Mouse (Mus musculus) kidney, adult 9 months (tissue): ENCODE data around the gene Caap1.

Experiments
- DNase-seq: peaks from one replicate; pipeline ENCODE4 v3.0.0; 2022

Caap1 gene

DNA sequence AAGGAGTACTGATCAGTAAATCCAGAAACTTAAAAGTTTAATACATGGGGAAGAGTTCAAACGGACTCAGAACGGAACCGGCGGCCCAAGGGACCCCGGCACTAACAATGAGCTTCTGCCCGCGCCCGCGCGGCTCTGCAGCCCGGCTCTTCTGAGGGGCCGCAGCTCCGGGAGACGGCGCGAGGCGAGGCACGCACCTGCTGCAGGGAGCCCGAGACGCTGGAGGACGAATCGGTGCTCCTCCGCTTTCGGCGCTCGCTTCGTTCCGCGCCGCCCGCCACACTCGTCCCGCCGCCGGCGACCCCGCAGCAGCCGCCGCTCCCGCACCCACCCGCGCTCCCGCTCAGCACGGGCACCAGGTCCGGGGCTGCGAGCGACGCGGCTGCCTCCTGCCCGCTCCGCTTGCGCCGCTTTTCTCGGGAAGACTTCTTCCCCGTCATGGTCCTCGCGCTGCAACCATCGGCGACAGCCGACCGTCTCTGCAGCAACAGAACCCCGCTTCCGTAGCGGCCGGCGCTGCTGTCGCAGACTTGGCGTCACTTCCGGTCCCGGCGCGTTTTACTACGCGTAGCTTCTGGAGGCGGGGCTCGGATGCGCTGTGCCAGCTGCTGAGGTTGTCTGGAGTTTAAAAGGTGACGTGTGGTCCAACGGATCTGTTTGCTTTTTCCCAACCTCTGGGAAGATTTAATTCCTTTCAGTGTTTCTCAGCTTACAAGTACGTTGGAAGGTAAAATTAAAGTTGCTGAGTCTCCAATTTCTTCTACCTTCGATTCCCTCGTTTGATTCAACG, at the start of gene Caap1, which contains the start of gene Gm10306:
TSS of gene Caap1 (minus strand) at position 532 of the 790 bp plus-strand sequence.
TSS of gene Gm10306 (plus strand) at position 282 of the 790 bp plus-strand sequence.
- DNase-seq, result peak; percentile 92

DNA sequence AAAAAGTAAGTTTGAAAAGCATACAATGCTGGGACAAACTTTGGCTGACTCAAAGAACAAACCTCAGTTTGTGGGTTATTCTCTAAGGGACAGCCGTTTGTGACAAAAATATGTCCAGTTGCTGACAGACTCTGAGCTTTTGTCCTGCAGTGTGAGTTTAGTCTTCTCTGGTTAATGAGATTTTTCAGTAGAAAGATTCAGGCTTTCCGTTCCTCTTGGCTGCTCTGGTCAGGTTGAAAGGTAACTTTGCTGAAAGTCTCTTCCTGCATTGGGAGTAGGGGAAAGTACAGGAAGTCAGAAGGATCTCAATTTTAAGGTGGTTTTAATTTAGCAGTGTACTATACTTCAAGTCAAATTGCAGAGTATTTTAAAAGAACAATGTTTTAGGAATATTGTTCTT, 49.0 kb upstream of the Caap1 start:
- DNase-seq, result peak; percentile 80

DNA sequence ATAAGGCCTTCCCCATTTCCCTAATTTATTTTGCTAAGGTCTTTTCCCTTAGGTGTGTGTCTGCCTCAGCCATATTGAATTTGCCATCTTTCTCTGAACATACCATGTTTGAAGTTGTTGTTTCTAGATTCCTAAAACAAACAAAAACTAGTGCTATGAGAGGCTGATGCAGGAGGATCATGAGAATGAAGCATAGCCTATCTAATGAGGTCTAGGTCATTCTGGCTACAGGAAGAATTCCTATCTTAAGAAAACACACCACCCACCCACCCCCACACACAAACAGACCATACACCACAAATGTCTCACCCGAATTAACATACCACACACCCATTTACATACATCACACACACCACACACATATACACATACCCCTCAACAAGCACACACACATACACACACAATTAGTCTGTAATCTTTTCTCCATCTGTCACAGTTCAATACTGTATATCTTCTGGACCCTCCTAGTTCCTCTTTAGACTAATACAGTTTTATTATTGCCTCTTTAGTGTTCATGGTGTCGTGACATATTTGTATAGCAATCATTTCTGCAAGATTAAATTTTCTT, 47.9 kb upstream of the Caap1 start:
- no peak for DNase-seq

DNA sequence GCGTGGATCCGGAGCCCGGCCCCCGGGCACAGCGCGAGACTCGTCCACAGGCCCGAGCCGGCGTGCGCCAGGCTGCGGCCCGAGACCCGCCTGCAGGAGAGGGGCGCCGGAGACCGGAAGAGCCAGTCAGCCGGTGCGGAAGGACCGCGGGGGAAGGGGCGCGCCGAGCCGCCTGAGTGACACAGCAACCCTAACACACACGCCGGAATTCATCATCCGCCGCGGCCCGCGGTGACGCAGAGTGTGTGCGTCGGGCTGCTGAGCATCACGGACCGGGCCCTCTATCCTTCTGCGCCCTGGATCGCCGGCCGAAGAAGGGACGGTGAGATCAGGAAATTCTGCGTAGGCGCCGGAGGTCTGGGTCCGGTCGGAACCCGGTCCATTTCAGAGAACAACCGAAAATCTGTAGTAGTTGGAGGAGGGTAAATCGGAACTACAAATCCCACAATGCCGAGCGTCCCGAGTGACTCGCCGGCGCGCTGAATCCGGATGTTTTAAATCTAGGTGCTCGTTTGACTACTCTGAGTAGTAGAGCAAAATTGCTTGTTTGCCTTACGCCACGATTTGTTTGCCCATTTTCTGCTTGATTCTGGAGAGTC, 46.5 kb upstream of the Caap1 start, which contains the start of gene Plaa:
TSS of gene Plaa (minus strand) at position 214 of the 599 bp plus-strand sequence.
- peak; percentile 92 for DNase-seq

DNA sequence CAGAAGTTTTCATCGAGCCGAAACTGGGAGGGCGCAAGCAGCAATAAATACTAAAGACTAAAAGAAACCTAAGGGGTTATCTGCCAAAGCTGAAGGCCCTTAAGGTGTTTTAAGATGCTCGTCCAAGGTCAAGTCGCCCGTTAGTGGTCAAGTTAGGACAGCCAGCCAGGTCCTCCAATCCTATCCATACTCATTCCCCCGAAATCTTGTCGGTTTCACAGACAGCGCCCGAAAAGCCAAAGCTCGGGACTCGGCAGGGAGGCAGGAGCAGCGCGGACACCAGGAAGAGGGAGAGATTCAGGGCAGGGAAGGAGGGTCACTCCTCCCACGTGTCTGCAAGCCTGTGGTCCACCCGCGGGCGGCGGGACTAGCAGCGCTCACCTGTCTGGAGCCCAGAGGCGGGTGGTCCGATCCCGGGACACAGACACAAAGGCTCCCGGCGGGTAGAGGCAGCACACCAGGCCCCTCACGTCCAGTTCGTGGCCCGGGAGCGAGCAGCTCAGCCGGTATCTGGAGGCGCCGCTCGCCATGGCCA, 46.0 kb upstream of the Caap1 start:
- DNase-seq, result no peak

DNA sequence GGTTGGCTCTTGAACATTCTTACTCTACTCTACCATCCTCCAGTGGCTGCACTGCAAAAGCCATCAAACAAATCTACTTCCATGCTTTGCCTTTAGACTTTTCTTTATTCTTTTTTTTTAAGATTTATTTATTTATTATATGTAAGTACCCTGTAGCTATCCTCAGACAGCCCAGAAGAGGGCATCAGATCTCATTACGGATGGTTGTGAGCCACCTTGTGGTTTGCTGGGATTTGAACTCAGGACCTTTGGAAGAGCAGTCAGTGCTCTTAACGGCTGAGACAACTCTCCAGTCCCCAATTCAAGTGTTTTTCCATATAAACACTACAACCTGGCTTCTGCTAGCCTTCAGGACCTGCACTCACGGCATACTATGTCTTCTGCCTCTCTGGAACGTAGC, 44.8 kb upstream of the Caap1 start:
- peak; percentile 28 for DNase-seq

DNA sequence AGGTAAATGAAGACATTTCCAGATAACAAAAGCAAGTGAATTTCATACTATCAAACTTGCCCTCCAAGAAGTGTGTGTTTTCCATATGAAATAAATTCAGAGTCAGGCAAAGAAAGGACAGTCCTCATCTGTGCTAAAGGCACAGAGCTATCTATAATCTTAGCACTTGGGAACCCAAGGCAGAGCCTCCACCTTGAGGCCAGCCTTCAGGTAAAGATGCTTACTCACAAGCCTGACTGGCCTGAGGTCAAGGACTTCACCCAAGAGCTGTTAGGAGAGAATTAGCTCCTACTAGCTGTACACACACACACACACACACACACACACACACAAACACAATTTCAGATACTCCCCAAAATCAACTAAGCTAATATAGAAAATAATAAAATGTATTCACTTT, 36.1 kb upstream of the Caap1 start:
- DNase-seq, result no peak

DNA sequence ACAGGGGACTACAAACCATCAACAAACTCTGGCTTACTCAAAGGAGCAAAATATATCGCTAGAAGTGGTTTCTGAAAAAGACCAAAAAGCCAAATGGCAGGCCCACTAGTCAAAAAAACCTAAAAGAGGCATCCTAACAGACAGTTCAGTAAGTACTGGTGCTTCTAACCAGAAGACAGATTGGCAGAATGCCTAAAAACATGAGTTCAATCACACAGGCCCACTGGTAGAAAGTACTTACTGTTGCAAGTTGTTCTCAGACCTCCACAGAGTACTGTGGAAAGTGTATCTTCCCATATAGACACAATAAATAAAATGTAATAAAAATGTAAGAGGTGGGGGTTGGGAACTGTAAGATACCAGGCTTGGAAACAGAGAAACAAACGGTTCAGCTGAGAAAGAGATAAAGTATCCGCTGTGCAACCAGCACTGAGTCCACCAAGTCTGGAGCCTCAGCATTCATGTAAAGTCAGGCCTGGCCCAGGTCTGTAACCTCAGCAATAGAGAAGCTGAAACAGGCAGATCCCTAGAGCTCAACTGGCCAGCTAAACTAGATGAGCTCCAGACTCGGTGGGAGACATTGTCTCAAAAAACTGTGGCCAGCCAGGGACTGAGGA, 35.3 kb upstream of the Caap1 start:
- DNase-seq, result peak; percentile 17

DNA sequence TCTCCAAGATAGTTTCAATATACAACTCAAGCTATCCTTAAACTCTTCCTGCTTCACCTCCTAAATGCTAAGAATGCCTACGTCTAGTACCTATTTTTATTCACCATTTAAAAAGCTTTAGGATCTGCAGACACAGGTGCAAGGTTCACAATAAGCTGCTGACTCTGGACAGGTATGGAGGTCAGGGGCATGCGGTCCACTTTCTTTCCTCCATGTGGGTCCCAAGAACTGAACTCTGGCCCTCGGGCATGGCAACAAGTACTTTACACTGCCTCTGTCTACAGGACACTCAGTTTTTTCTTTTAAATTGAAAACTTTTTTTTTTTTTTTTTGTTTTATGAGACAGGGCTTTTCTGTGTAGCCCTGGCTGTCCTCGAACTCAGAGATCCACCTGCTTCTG, 16.1 kb upstream of the Caap1 start:
- DNase-seq, result peak; percentile 57

DNA sequence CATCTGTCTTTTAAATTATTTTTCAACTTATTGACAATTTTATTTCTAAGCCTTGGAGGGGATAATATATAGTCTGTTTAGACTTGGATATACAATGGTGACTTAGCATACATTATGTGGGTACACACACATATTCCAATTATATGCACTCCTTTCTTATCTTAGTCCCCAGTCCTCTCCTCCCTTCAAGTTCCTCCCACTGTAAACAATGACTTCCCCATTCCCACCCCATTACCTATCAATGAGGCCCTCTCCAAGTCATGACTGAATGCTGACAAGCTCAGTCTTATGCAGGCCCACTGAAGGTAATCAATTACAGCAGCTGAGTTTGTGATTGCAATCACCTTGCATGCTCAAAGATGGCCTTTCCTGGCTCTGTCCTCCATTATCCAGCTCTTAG, 7.7 kb upstream of the Caap1 start:
- no peak for DNase-seq

DNA sequence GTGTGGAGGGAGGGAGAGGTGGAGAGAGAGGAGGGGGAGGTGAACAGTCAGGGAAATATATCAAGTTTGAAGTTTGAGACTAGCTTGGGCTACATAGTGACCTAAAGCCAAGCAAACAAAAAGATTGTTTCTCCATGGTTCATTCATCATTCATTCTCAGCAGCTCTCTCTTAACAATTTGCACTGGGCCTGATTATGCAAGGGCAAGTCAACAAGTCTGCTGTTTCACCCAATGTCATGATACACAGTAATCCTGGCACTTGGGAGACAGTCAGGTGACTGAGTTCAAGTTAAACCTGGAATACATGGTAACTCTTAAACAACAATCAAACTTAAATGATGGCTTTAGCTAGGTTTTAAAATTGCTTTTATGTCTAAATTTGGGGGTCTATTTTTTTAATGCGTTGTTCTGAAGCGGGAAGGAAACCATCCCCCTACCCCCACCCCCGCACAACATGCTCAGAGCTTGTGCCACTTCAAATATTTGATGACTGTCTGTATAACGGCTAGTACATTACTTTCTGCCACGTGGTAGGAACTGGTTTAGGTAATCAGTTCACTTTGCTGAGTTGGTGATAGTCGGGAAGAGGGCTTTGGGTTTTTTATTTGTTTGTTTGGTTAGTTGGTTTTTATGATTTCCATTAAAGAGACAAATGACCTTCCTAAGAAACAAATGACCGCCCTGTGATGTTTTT, 5.5 kb upstream of the Caap1 start:
- DNase-seq, result no peak

DNA sequence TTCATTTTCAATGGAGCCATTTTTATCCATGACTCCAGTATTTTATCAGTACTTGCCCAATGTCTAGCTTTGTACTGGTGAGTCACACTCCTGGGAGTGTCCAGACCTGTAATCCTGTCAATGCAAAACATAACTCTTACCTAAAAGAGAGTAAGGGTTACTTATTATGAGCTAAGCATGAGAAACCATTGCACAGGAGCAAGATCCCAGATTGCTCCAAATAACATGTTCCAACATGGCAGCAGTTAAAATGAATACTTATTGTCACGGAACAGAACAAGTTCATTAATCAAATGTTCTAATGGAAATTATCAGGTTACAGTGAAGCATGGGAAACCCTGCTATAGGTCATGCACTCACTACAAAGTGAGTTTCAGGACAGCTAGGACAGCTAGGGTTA, 3.7 kb upstream of the Caap1 start:
- DNase-seq, result no peak

DNA sequence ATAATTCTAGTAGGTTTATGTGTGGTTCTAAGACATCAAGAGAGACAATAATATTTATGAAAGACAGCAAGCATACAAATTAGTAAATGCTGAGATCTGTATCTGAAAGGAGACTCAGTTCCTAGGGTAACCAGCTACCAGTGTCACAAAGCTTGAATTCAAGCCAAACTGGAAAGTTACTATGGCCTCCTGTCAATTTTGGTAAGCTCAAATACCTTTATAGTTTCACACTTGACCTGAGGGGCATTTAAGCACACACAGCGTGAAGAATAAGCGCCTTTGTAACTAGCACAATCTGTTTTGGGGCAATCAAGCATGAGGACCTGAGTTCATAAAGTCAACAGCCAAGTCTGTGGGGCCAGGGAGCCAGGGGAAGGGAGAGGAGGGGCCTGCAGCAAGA, 2.7 kb upstream of the Caap1 start:
- peak; percentile 31 for DNase-seq

DNA sequence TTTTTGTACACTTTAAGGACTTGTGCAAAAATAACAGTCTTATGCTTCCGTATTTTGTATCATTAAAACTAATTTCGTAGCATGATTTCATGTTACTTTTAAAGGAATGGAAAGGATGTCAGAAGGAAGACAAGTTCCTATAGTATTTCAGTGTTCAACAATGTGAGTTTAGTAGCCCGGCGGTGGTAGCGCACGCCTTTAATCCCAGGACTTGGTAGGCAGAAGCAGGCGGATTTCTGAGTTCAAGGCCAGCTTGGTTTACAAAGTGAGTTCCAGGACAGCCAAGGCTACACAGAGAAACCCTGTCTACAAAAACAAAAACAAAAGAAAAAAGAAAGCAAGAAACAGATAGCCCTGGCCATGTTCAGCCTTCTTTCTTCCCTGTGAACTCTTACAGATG, 549 bp upstream of the Caap1 start:
- DNase-seq, result no peak

DNA sequence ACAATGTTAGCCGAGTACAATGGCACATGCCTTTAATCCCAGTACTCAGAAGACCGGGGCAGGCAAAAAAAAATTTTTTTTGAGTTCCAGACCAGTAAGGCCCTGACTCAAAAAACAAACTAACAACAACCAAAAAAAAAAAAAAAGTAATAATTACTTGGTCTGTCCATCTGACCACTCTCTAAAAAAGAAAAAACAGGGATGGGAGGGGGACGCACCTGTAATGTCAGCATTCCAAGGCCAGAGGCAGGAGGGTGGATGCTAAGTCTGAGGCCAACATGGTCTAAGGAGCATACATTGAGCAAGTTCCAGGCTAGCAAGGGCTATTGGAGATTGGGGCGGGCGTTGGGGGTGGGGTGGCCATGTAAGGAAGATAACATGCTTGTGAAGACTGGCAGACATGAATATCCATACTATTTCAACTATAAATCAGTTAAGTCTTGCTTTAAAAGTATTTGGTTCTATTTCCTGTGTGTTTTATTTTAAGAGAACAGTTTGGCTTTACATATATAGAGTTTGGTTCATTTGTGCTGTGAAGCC, 1.6 kb downstream of the Caap1 start:
- no peak for DNase-seq

DNA sequence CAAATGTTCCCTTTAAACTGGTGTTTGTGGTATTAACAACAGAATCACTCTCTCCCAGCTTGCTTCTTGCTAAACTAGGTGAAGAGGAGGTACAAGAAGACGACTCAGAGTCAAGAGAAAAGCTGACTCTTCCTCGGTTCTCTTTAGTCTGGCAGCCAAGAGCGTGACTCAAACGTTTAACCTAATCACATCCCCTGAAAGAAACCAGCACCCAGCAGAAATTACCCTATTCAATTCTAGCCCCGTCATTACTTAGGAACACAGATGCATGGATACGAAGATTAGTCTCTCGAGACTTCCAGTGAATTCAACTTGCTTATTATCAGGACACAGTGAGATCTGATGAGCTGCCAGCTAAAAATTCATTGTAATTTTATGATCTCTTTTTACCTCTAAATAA, 12.3 kb downstream of the Caap1 start:
- DNase-seq, result no peak

DNA sequence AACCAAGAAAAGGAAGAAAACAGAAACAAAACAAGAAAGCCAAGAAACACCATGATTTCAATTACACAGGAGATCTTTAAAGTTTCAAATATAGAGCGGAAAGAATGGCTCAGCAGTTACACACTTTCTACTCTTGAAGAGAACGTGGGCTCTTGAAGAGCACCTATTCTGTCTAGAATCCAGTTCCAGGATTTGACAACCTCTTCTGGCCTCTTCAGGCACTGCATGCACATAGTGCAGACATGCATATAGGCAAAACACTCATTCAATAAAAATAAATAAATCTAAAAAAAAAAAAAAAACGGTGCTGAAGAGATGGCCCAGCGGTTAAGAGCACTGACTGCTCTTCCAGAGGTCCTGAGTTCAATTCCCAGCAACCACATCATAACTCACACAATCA, 13.6 kb downstream of the Caap1 start:
- no peak for DNase-seq

DNA sequence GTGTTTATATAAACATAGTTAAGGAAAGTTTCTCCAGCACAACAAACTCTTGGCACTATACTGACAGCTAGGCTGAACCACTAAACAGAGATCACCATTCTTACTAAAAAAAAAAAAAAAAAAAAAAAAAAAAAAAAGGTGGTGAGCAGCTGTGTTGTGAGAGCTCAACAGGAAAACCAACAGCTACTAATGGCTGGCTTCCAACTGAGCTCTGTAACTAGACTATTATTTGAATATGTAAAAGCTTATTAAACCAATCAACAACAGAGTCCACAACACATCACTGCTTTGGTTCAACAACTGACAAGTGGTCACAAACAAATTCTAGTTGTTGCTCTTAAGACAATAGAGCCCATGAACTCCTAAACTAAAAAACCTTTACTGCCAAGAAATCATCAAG, 23.4 kb downstream of the Caap1 start:
- DNase-seq, result no peak

DNA sequence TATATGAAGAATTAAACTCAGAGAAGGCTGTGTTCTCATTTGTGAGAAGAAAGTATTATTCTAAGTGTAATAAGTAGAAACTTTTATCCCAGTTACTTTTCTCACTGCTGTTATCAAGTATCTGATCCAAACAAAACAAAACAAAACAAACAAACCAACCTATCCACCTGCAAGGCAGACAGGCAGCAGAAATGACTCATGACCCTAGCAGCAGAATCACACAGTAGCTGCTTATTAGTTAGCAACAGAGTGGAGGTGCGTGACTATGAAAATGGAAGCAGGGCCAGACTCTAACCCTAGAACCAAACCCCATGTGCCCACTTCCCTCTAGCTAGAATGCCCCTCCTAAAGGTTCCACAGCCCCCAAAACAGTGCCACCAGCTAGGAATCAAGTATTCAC, 27.1 kb downstream of the Caap1 start:
- no peak for DNase-seq

DNA sequence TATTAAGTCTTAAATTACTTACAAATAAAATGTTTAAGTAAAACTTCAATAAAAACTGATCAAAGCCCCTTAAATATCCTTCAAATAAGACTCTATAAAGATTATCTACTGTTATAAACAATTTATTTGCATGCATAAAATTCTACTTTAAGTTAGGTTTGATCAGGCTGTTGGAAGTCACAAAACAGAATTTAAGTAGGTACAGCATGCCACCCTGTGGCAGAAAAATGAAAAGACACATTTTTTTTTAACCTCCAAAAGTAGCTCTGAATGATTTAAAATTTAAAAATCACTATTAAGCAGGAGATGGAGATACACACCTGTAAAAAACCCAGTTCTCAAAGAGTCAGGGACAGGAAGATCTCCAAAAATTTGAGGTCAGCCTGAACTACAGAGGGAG, 33.3 kb downstream of the Caap1 start:
- peak; percentile 14 for DNase-seq

DNA sequence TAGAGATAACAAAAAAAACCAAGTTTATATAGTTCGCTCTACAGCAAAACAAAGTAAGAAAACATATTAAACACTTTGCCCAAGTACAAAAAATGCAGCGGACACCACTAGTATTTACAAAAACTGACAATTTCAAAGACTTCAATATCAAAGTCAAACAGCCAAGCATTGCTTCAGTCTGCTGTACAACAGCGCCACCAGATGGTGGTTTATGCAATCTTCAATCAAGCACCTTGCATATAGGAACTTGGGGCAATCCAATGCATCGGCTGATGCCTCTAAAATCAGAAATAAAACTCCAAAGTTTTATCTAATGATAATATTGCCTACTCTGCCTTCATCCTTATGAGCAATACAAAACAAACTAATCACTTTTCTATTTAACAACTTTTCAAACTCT, 39.0 kb downstream of the Caap1 start:
- DNase-seq, result peak; percentile 23

DNA sequence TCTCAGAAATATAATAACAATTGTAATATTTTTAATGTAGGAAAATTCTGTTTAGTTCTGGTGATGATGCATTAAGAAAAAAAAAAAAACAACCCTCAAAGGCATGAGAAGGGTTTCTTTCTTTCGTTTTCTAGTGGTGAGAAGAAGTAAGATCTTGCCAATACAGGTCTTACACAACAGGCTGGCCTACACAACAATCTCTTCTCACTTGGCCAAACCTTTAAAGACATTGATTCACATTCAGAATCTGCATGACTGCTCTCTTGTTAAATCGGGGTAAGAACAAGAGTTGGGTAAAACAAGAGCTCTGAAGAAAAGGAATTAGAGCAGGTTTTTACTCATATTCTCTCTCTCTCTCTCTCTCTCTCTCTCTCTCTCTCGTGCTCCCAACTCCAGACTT, 41.2 kb downstream of the Caap1 start:
- DNase-seq, result no peak
